Mouse (Mus musculus): ENCODE measurements around the gene Otud7b. TPM values are rescaled to one million over a fixed set of nuclear protein-coding genes. Genes with fewer than 3 reads are reported as not detected.

The Otud7b gene
- polyA plus RNA-seq (2014; fragmentation: Nextera tagmentation; extraction: Ambion mirVana), result 11.0 and 11.3 TPM in 2 replicates

- Histone ChIP-seq H3K4me2 (ENCODE audit: low read depth, low read length, severe bottlenecking) (peak within 1 kb of the TSS; percentile 64), H3K9ac (ENCODE audit: low read length) (peak within 1 kb of the TSS; percentile 84), H3K27ac (ENCODE audit: low read depth, low read length) (peak within 1 kb of the TSS; percentile 57; the same call in 1 of the 2 replicates), H3K4me3 (ENCODE audit: low read depth, low read length) (peak within 1 kb of the TSS; percentile 88), H3K36me3 (ENCODE audit: control insufficient read depth, insufficient read depth, low read length) (no peaks in the 10 kb centered on the region), H3K27me3 (ENCODE audit: control insufficient read depth, insufficient read depth, low read length) (no peaks in the 10 kb centered on the region), H3K4me1 (replicated peaks; ENCODE audit: control insufficient read depth, insufficient read depth, low read length) (peaks cover 5% of the 10 kb centered on the region; the same call in 1 of the 2 replicates), H3K9me3 (ENCODE audit: control insufficient read depth, low read length) (no peaks in the 10 kb centered on the region)
- ATAC-seq (replicated peaks; ENCODE audit: low FRiP score) (peak; percentile 88), DNase-seq (ENCODE audit: low spot score) (peak; percentile 93)
- WGBS, result under 1% methylated on average over 69 of the region's 84 CpGs
Observed at GRCm38 (mm10) chr3:96104261-96105065, at the start of gene Otud7b. Otud7b (plus strand) TSS chr3:96104527.

DNA sequence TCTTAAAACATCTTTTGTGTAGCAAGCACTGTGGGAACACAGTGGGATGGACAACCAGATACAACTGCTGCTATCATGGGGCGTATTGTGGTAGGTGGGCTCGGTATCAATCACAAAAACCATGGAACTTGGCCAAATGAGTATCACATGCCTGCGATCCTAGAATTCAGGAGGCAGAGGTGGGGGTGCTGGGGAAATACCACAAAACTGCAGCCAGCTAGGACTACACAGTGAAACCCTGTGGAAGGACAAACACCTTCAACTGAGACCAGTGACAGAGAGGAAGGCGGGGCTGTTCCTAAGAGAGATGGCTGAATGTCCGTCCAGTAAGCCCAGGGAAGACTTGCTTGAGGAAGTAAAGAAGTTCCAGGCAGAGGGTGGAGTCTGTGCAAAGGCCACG is 49.0 kb upstream of the Otud7b start:
- no peak overlapping the region for H3K27ac ChIP-seq (ENCODE audit: low read depth, low read length)
- 0 out of 2 replicates have a peak, but pooled peaks cover 5% of the 10 kb centered on the region for H3K4me1 ChIP-seq (replicated peaks; ENCODE audit: control insufficient read depth, insufficient read depth, low read length)
- ATAC-seq (replicated peaks; ENCODE audit: low FRiP score) (no peak), DNase-seq (ENCODE audit: low spot score) (no peak)
- no peaks in the 10 kb centered on the region for H3K27me3 ChIP-seq (ENCODE audit: control insufficient read depth, insufficient read depth, low read length)
- no peaks in the 10 kb centered on the region for H3K9me3 ChIP-seq (ENCODE audit: control insufficient read depth, low read length)
- no peak overlapping the region for H3K9ac ChIP-seq (ENCODE audit: low read length)
- 90% methylated on average over 6 of the region's 6 CpGs for WGBS
- no peaks in the 10 kb centered on the region for H3K36me3 ChIP-seq (ENCODE audit: control insufficient read depth, insufficient read depth, low read length)
- no peak overlapping the region for H3K4me3 ChIP-seq (ENCODE audit: low read depth, low read length)
- no peak overlapping the region for H3K4me2 ChIP-seq (ENCODE audit: low read depth, low read length, severe bottlenecking)

DNA sequence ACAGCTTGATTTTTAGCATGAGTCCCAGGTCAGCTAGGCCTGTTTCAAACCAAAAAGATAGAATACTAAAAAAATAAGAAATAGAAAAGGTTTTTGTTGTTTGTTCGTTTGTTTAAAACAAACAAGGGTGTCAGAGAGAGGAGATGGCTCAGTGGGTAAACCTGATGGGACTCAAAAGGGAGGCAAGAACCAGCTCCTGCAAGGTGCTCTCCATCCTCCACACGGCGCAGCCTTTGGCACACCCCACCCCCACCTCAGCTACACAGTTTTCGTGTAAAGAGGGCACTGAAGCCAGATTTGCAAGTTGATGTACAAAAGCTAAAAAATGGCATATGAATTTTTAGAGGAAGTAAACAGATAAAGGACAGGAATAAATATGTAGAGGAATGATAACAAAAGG is 48.3 kb upstream of the Otud7b start:
- Histone ChIP-seq H3K9ac (ENCODE audit: low read length) (no peak overlapping the region), H3K27me3 (ENCODE audit: control insufficient read depth, insufficient read depth, low read length) (no peaks in the 10 kb centered on the region), H3K4me2 (ENCODE audit: low read depth, low read length, severe bottlenecking) (no peak overlapping the region), H3K4me1 (replicated peaks; ENCODE audit: control insufficient read depth, insufficient read depth, low read length) (0 out of 2 replicates have a peak, but pooled peaks cover 2% of the 10 kb centered on the region), H3K36me3 (ENCODE audit: control insufficient read depth, insufficient read depth, low read length) (no peaks in the 10 kb centered on the region), H3K9me3 (ENCODE audit: control insufficient read depth, low read length) (no peaks in the 10 kb centered on the region), H3K4me3 (ENCODE audit: low read depth, low read length) (no peak overlapping the region), H3K27ac (ENCODE audit: low read depth, low read length) (no peak overlapping the region)
- ATAC-seq (replicated peaks; ENCODE audit: low FRiP score), result no peak
- 91% methylated on average over 4 of the region's 4 CpGs for WGBS
- DNase-seq (ENCODE audit: low spot score), result no peak

DNA sequence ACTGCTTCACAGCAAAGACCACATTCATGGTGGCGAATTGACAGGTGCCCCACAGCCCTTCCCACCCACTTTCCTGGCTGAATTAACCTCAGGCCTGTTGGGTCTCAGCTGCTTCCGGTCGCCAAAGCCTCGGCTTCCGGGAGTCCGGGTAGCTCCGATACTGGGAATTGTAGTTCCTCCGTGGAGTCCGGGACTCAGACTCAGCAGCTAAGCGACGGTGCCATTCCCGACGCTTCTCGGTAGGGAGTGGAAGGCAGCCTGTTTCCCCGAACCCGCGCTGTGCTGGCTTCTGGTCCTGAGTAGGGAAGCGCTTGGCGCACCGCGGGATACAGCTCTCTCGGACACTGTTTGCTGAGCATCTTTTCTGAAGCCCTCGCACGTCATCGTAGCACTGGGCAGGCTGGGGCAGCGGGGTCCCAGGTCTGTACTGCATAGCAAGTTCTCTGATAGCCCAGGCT is 46.6 kb upstream of the Otud7b start:
- Histone ChIP-seq H3K4me1 (replicated peaks; ENCODE audit: control insufficient read depth, insufficient read depth, low read length) (0 out of 2 replicates have a peak, but pooled peaks cover 2% of the 10 kb centered on the region), H3K27ac (ENCODE audit: low read depth, low read length) (peak overlapping the region; percentile 92), H3K4me2 (ENCODE audit: low read depth, low read length, severe bottlenecking) (peak overlapping the region; percentile 83), H3K9me3 (ENCODE audit: control insufficient read depth, low read length) (no peaks in the 10 kb centered on the region), H3K4me3 (ENCODE audit: low read depth, low read length) (peak overlapping the region; percentile 64), H3K36me3 (ENCODE audit: control insufficient read depth, insufficient read depth, low read length) (no peaks in the 10 kb centered on the region), H3K27me3 (ENCODE audit: control insufficient read depth, insufficient read depth, low read length) (no peaks in the 10 kb centered on the region), H3K9ac (ENCODE audit: low read length) (peak overlapping the region; percentile 80)
- peak; percentile 91 for DNase-seq (ENCODE audit: low spot score)
- WGBS, result under 1% methylated on average over 26 of the region's 26 CpGs
- peak; percentile 94 for ATAC-seq (replicated peaks; ENCODE audit: low FRiP score)

GRCm38 (mm10) chr3:96058231-96058896 is 46.0 kb upstream of the Otud7b start, which contains the start of gene Vps45:
Vps45 (minus strand) TSS chr3:96058466.
- Histone ChIP-seq H3K36me3 (ENCODE audit: control insufficient read depth, insufficient read depth, low read length) (no peaks in the 10 kb centered on the region), H3K27ac (ENCODE audit: low read depth, low read length) (peak within 1 kb of the TSS; percentile 92), H3K9me3 (ENCODE audit: control insufficient read depth, low read length) (no peaks in the 10 kb centered on the region), H3K9ac (ENCODE audit: low read length) (peak within 1 kb of the TSS; percentile 80), H3K27me3 (ENCODE audit: control insufficient read depth, insufficient read depth, low read length) (no peaks in the 10 kb centered on the region), H3K4me2 (ENCODE audit: low read depth, low read length, severe bottlenecking) (peak within 1 kb of the TSS; percentile 83), H3K4me1 (replicated peaks; ENCODE audit: control insufficient read depth, insufficient read depth, low read length) (0 out of 2 replicates have a peak, but pooled peaks cover 2% of the 10 kb centered on the region), H3K4me3 (ENCODE audit: low read depth, low read length) (peak within 1 kb of the TSS; percentile 64)
- DNase-seq (ENCODE audit: low spot score), result peak; percentile 81
- peak; percentile 87 for ATAC-seq (replicated peaks; ENCODE audit: low FRiP score)
- 2% methylated on average over 18 of the region's 18 CpGs for WGBS

GRCm38 (mm10) chr3:96060146-96060545 is 44.2 kb upstream of the Otud7b start:
- Histone ChIP-seq H3K9me3 (ENCODE audit: control insufficient read depth, low read length) (no peaks in the 10 kb centered on the region), H3K27me3 (ENCODE audit: control insufficient read depth, insufficient read depth, low read length) (no peaks in the 10 kb centered on the region), H3K9ac (ENCODE audit: low read length) (no peak overlapping the region), H3K27ac (ENCODE audit: low read depth, low read length) (no peak overlapping the region), H3K4me1 (replicated peaks; ENCODE audit: control insufficient read depth, insufficient read depth, low read length) (0 out of 2 replicates have a peak, but pooled peaks cover 2% of the 10 kb centered on the region), H3K4me3 (ENCODE audit: low read depth, low read length) (no peak overlapping the region), H3K36me3 (ENCODE audit: control insufficient read depth, insufficient read depth, low read length) (no peaks in the 10 kb centered on the region), H3K4me2 (ENCODE audit: low read depth, low read length, severe bottlenecking) (no peak overlapping the region)
- ATAC-seq (replicated peaks; ENCODE audit: low FRiP score), result no peak
- no peak for DNase-seq (ENCODE audit: low spot score)
- WGBS, result 89% methylated on average over 1 of the region's 1 CpGs

- no peaks in the 10 kb centered on the region for H3K9me3 ChIP-seq (ENCODE audit: control insufficient read depth, low read length)
- H3K36me3 ChIP-seq (ENCODE audit: control insufficient read depth, insufficient read depth, low read length), result no peaks in the 10 kb centered on the region
- no peaks in the 10 kb centered on the region for H3K27me3 ChIP-seq (ENCODE audit: control insufficient read depth, insufficient read depth, low read length)
- H3K4me2 ChIP-seq (ENCODE audit: low read depth, low read length, severe bottlenecking), result no peak overlapping the region
- DNase-seq (ENCODE audit: low spot score) (no peak), ATAC-seq (replicated peaks; ENCODE audit: low FRiP score) (no peak)
- H3K9ac ChIP-seq (ENCODE audit: low read length), result no peak overlapping the region
- 79% methylated on average over 2 of the region's 2 CpGs for WGBS
- H3K4me3 ChIP-seq (ENCODE audit: low read depth, low read length), result no peak overlapping the region
- no peak overlapping the region for H3K27ac ChIP-seq (ENCODE audit: low read depth, low read length)
- no peaks in the 10 kb centered on the region for H3K4me1 ChIP-seq (replicated peaks; ENCODE audit: control insufficient read depth, insufficient read depth, low read length)
Observed at GRCm38 (mm10) chr3:96063299-96063698, 41.0 kb upstream of the Otud7b start.

GRCm38 (mm10) chr3:96064217-96064616 is 40.1 kb upstream of the Otud7b start:
- no peaks in the 10 kb centered on the region for H3K9me3 ChIP-seq (ENCODE audit: control insufficient read depth, low read length)
- 89% methylated on average over 3 of the region's 3 CpGs for WGBS
- no peak overlapping the region for H3K4me3 ChIP-seq (ENCODE audit: low read depth, low read length)
- H3K4me2 ChIP-seq (ENCODE audit: low read depth, low read length, severe bottlenecking), result no peak overlapping the region
- no peaks in the 10 kb centered on the region for H3K27me3 ChIP-seq (ENCODE audit: control insufficient read depth, insufficient read depth, low read length)
- H3K9ac ChIP-seq (ENCODE audit: low read length), result no peak overlapping the region
- H3K4me1 ChIP-seq (replicated peaks; ENCODE audit: control insufficient read depth, insufficient read depth, low read length), result no peaks in the 10 kb centered on the region
- H3K36me3 ChIP-seq (ENCODE audit: control insufficient read depth, insufficient read depth, low read length), result no peaks in the 10 kb centered on the region
- ATAC-seq (replicated peaks; ENCODE audit: low FRiP score), result no peak
- H3K27ac ChIP-seq (ENCODE audit: low read depth, low read length), result no peak overlapping the region
- no peak for DNase-seq (ENCODE audit: low spot score)

All from forebrain, embryonic 11.5 days (tissue).